Mouse (Mus musculus): ENCODE results near the gene Mxd3. TPM values are rescaled to one million over a fixed set of nuclear protein-coding genes. Genes with fewer than 3 reads are reported as not detected.

Mxd3 gene
- polyA plus RNA-seq, 1 experiment = 14.3 TPM

- peaks cover 33% of the 10 kb centered on the region for H3K4me1 ChIP-seq (ENCODE audit: control insufficient read depth, insufficient read depth, insufficient read length)
- peak overlapping the region; percentile 51; the same call in 1 of the 2 replicates for H3K27ac ChIP-seq (ENCODE audit: insufficient read depth, low read length)
- H3K27me3 ChIP-seq (ENCODE audit: control insufficient read depth, insufficient read depth, low read length) = no peaks in the 10 kb centered on the region
- H3K36me3 ChIP-seq (ENCODE audit: control insufficient read depth, insufficient read depth, low read length) = peaks cover 12% of the 10 kb centered on the region
- whole genome bisulfite sequencing = 26% methylated on average over 3 of the region's 3 CpGs
- TF ChIP-seq POLR2A (IDR thresholded peaks at IDR 0.05; ENCODE audit: low read depth, low read length) = no peak
- TF ChIP-seq CTCF (IDR thresholded peaks at IDR 0.05; ENCODE audit: extremely low read depth, insufficient read depth, insufficient read length, insufficient replicate concordance) = no peak
- no peak for DNase-seq (ENCODE audit: low read depth in 1 of 2, low spot score in 2 of 2)
- no peak overlapping the region for H3K4me3 ChIP-seq (ENCODE audit: extremely low read depth, insufficient read depth, insufficient read length)
Observed at GRCm38 (mm10) chr13:55318351-55318750, 11.3 kb downstream of the Mxd3 start.

GRCm38 (mm10) chr13:55314891-55315412 is 14.7 kb downstream of the Mxd3 start:
- Histone ChIP-seq H3K4me3 (ENCODE audit: extremely low read depth, insufficient read depth, insufficient read length) (no peak overlapping the region), H3K36me3 (ENCODE audit: control insufficient read depth, insufficient read depth, low read length) (peaks cover 40% of the 10 kb centered on the region), H3K4me1 (ENCODE audit: control insufficient read depth, insufficient read depth, insufficient read length) (peaks cover 15% of the 10 kb centered on the region; the same call in 1 of the 2 replicates), H3K27me3 (ENCODE audit: control insufficient read depth, insufficient read depth, low read length) (no peaks in the 10 kb centered on the region), H3K27ac (ENCODE audit: insufficient read depth, low read length) (no peak overlapping the region)
- DNase-seq (ENCODE audit: low read depth in 1 of 2, low spot score in 2 of 2) = no peak
- TF ChIP-seq CTCF (IDR thresholded peaks at IDR 0.05; ENCODE audit: extremely low read depth, insufficient read depth, insufficient read length, insufficient replicate concordance) (no peak), POLR2A (IDR thresholded peaks at IDR 0.05; ENCODE audit: low read depth, low read length) (no peak)
- 92% methylated on average over 2 of the region's 2 CpGs for WGBS

GRCm38 (mm10) chr13:55313051-55313450 is 16.6 kb downstream of the Mxd3 start:
- H3K36me3 ChIP-seq (ENCODE audit: control insufficient read depth, insufficient read depth, low read length) = peaks cover 49% of the 10 kb centered on the region
- no peaks in the 10 kb centered on the region for H3K27me3 ChIP-seq (ENCODE audit: control insufficient read depth, insufficient read depth, low read length)
- no peak for DNase-seq (ENCODE audit: low read depth in 1 of 2, low spot score in 2 of 2)
- 94% methylated on average over 9 of the region's 9 CpGs for WGBS
- H3K4me1 ChIP-seq (ENCODE audit: control insufficient read depth, insufficient read depth, insufficient read length) = peaks cover 6% of the 10 kb centered on the region; the same call in 1 of the 2 replicates
- TF ChIP-seq CTCF (IDR thresholded peaks at IDR 0.05; ENCODE audit: extremely low read depth, insufficient read depth, insufficient read length, insufficient replicate concordance) = no peak
- no peak for TF ChIP-seq POLR2A (IDR thresholded peaks at IDR 0.05; ENCODE audit: low read depth, low read length)
- H3K27ac ChIP-seq (ENCODE audit: insufficient read depth, low read length) = no peak overlapping the region
- no peak overlapping the region for H3K4me3 ChIP-seq (ENCODE audit: extremely low read depth, insufficient read depth, insufficient read length)

GRCm38 (mm10) chr13:55312028-55312630 is 17.5 kb downstream of the Mxd3 start:
- H3K4me1 ChIP-seq (ENCODE audit: control insufficient read depth, insufficient read depth, insufficient read length) = no peaks in the 10 kb centered on the region
- TF ChIP-seq CTCF (IDR thresholded peaks at IDR 0.05; ENCODE audit: extremely low read depth, insufficient read depth, insufficient read length, insufficient replicate concordance) = no peak
- no peak for TF ChIP-seq POLR2A (IDR thresholded peaks at IDR 0.05; ENCODE audit: low read depth, low read length)
- no peaks in the 10 kb centered on the region for H3K27me3 ChIP-seq (ENCODE audit: control insufficient read depth, insufficient read depth, low read length)
- no peak overlapping the region for H3K27ac ChIP-seq (ENCODE audit: insufficient read depth, low read length)
- H3K36me3 ChIP-seq (ENCODE audit: control insufficient read depth, insufficient read depth, low read length) = peaks cover 55% of the 10 kb centered on the region
- no peak for DNase-seq (ENCODE audit: low read depth in 1 of 2, low spot score in 2 of 2)
- no peak overlapping the region for H3K4me3 ChIP-seq (ENCODE audit: extremely low read depth, insufficient read depth, insufficient read length)
- 89% methylated on average over 8 of the region's 8 CpGs for WGBS

- no peak for TF ChIP-seq CTCF (IDR thresholded peaks at IDR 0.05; ENCODE audit: extremely low read depth, insufficient read depth, insufficient read length, insufficient replicate concordance)
- TF ChIP-seq POLR2A (IDR thresholded peaks at IDR 0.05; ENCODE audit: low read depth, low read length) = no peak
- Histone ChIP-seq H3K27ac (ENCODE audit: insufficient read depth, low read length) (no peak overlapping the region), H3K4me3 (ENCODE audit: extremely low read depth, insufficient read depth, insufficient read length) (no peak overlapping the region), H3K4me1 (ENCODE audit: control insufficient read depth, insufficient read depth, insufficient read length) (no peaks in the 10 kb centered on the region), H3K27me3 (ENCODE audit: control insufficient read depth, insufficient read depth, low read length) (no peaks in the 10 kb centered on the region), H3K36me3 (ENCODE audit: control insufficient read depth, insufficient read depth, low read length) (peaks cover 37% of the 10 kb centered on the region)
- 95% methylated on average over 5 of the region's 5 CpGs for WGBS
- DNase-seq (ENCODE audit: low read depth in 1 of 2, low spot score in 2 of 2) = no peak
Observed at GRCm38 (mm10) chr13:55300913-55301312, 28.7 kb downstream of the Mxd3 start.

GRCm38 (mm10) chr13:55296760-55297159 is 32.9 kb downstream of the Mxd3 start:
- no peak overlapping the region for H3K4me3 ChIP-seq (ENCODE audit: extremely low read depth, insufficient read depth, insufficient read length)
- H3K27me3 ChIP-seq (ENCODE audit: control insufficient read depth, insufficient read depth, low read length) = no peaks in the 10 kb centered on the region
- H3K36me3 ChIP-seq (ENCODE audit: control insufficient read depth, insufficient read depth, low read length) = peaks cover 39% of the 10 kb centered on the region
- WGBS = 98% methylated on average over 1 of the region's 1 CpGs
- DNase-seq (ENCODE audit: low read depth in 1 of 2, low spot score in 2 of 2) = no peak
- H3K27ac ChIP-seq (ENCODE audit: insufficient read depth, low read length) = no peak overlapping the region
- H3K4me1 ChIP-seq (ENCODE audit: control insufficient read depth, insufficient read depth, insufficient read length) = no peaks in the 10 kb centered on the region
- TF ChIP-seq CTCF (IDR thresholded peaks at IDR 0.05; ENCODE audit: extremely low read depth, insufficient read depth, insufficient read length, insufficient replicate concordance) (no peak), POLR2A (IDR thresholded peaks at IDR 0.05; ENCODE audit: low read depth, low read length) (no peak)

- 76% methylated on average over 3 of the region's 3 CpGs for WGBS
- peak in 1 of 2 experiments; percentile 7 for DNase-seq (ENCODE audit: low read depth in 1 of 2, low spot score in 2 of 2)
- H3K36me3 ChIP-seq (ENCODE audit: control insufficient read depth, insufficient read depth, low read length) = peaks cover 30% of the 10 kb centered on the region
- no peaks in the 10 kb centered on the region for H3K27me3 ChIP-seq (ENCODE audit: control insufficient read depth, insufficient read depth, low read length)
- no peak overlapping the region for H3K4me3 ChIP-seq (ENCODE audit: extremely low read depth, insufficient read depth, insufficient read length)
- H3K27ac ChIP-seq (ENCODE audit: insufficient read depth, low read length) = no peak overlapping the region
- TF ChIP-seq CTCF (IDR thresholded peaks at IDR 0.05; ENCODE audit: extremely low read depth, insufficient read depth, insufficient read length, insufficient replicate concordance) (no peak), POLR2A (IDR thresholded peaks at IDR 0.05; ENCODE audit: low read depth, low read length) (no peak)
- no peaks in the 10 kb centered on the region for H3K4me1 ChIP-seq (ENCODE audit: control insufficient read depth, insufficient read depth, insufficient read length)
Observed at GRCm38 (mm10) chr13:55288854-55289253, 40.8 kb downstream of the Mxd3 start.

All from spleen, adult 2 months (tissue).